Mouse (Mus musculus): ENCODE measurements around the gene Klf6.

Gene Klf6

GRCm38 (mm10) chr13:5861157-5862002 is at the start of gene Klf6:
Klf6 (plus strand) TSS chr13:5861482.
- DNase-seq (ENCODE audit: low spot score in 2 of 2), result peak; percentile 99 to 100

DNA sequence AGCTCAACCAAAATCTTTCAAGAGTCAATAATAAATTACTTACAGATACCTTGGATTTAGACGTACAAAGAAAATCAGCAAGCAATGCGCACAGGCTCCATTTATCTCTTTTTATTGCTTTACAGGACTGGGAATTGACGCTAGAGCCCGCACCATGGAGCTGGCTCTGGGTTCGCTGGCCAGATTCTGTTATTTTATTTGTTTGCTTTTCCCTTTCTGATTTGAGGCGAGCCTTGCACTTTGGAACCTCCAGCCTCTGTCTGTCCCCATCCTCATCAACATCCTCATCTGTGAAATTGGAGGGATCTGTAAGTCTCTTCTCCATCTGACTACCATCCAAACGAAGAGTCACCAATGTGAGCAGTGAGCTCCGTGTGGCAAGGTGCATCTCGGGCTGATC is 47.8 kb upstream of the Klf6 start:
- no peak for DNase-seq (ENCODE audit: low spot score in 2 of 2)

- no peak for DNase-seq (ENCODE audit: low spot score in 2 of 2)
Measured at GRCm38 (mm10) chr13:5817250-5817649, 44.0 kb upstream of the Klf6 start.

DNA sequence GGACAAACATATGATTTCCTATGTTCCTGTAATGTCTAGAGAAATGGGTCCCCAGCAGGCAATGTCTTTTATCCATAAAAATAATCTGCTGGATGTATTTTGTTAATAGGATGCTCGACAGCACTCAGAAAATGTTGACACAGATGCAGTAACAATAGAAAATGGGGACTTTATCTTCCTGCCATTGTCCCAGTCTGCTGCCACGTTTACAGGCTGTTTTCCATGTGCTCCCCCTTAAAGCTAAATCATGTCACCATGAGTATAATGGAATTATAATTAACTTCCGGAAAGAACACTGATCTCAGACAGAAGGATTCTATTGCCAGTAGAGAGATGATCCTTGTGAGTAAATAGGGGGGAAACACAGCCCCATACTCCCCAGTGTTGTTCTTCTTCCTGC is 42.1 kb upstream of the Klf6 start:
- DNase-seq (ENCODE audit: low spot score in 2 of 2), result no peak

- no peak for DNase-seq (ENCODE audit: low spot score in 2 of 2)
Measured at GRCm38 (mm10) chr13:5822586-5822985, 38.7 kb upstream of the Klf6 start.

GRCm38 (mm10) chr13:5823150-5823549 is 38.1 kb upstream of the Klf6 start:
- DNase-seq (ENCODE audit: low spot score in 2 of 2), result no peak

GRCm38 (mm10) chr13:5824189-5824815 is 37.0 kb upstream of the Klf6 start:
- DNase-seq (ENCODE audit: low spot score in 2 of 2), result no peak

- no peak for DNase-seq (ENCODE audit: low spot score in 2 of 2)
Measured at GRCm38 (mm10) chr13:5826170-5826827, 35.0 kb upstream of the Klf6 start.

- DNase-seq (ENCODE audit: low spot score in 2 of 2), result no peak
Measured at GRCm38 (mm10) chr13:5831976-5832375, 29.3 kb upstream of the Klf6 start.

DNA sequence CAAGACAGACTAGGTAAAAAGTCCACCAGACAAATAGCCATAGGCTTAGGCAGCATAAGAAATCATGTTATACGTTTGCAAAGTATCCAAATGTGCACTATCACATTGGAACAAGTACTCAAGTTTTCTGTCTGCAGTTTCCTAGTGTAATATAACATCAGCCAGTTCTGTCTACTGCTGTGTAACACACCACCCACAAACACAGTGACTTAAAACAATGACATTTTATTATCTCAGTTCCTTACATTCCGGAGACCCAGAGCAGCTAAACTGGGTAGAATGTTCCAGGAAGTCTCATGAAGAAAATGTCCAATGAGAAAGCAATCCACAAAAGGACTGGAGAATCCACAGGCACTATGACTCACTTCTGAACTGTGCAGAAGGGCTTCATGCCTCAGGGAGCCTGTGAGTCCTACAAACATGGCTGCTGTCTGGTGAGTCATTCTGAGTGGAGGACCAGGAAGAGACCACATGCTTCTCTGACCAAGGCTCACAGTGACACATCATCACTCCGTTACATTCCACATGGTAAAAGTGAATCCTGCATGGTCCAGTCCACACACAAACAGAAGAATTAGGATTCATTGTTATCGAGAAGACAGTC is 24.0 kb upstream of the Klf6 start:
- peak in 1 of 2 experiments; percentile 3 for DNase-seq (ENCODE audit: low spot score in 2 of 2)

- no peak for DNase-seq (ENCODE audit: low spot score in 2 of 2)
Measured at GRCm38 (mm10) chr13:5841418-5841817, 19.9 kb upstream of the Klf6 start.

- DNase-seq (ENCODE audit: low spot score in 2 of 2), result no peak
Measured at GRCm38 (mm10) chr13:5842911-5843310, 18.4 kb upstream of the Klf6 start.

- no peak for DNase-seq (ENCODE audit: low spot score in 2 of 2)
Measured at GRCm38 (mm10) chr13:5843829-5844228, 17.5 kb upstream of the Klf6 start.

DNA sequence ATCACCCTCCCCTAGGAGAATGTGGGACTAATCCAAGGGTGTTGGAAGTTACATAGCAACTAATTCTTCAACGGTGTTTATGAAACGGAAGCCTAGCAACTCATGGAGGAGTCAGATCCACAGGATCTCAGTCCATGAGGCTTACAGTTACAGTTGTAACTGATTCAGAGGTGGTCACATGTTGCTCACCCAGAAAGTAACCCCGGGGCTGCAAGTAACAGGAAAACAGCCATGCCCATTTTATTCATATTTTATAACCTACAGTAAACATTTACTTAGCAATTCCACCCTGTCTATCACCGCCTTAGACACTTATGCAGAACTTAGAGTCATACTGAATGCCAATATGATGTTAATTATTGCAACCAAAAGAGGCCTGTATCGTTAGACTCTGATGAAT is 16.9 kb upstream of the Klf6 start:
- DNase-seq (ENCODE audit: low spot score in 2 of 2), result no peak

GRCm38 (mm10) chr13:5845161-5845590 is 16.1 kb upstream of the Klf6 start:
- no peak for DNase-seq (ENCODE audit: low spot score in 2 of 2)

DNA sequence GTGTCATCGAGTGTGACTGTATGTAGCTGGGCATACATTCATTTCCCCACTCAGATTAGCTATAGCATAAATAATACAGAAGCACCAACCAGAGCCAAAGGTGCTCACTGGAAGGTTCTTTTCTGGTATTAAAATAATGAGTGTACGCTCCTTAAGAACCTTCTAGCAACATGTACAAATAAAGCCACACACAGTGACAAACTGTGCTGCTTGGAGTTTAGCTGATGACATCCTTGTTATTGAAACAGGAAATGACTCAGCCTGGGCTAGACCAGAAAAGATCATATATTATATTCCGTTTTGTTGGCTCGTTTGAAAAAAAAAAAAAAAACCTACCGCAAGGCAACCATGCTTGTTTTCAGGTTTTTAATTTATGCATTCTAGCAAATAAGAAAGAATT is 15.7 kb upstream of the Klf6 start:
- DNase-seq (ENCODE audit: low spot score in 2 of 2), result no peak

GRCm38 (mm10) chr13:5846860-5847259 is 14.4 kb upstream of the Klf6 start:
- DNase-seq (ENCODE audit: low spot score in 2 of 2), result no peak

- DNase-seq (ENCODE audit: low spot score in 2 of 2), result no peak
Measured at GRCm38 (mm10) chr13:5847736-5848135, 13.5 kb upstream of the Klf6 start.

DNA sequence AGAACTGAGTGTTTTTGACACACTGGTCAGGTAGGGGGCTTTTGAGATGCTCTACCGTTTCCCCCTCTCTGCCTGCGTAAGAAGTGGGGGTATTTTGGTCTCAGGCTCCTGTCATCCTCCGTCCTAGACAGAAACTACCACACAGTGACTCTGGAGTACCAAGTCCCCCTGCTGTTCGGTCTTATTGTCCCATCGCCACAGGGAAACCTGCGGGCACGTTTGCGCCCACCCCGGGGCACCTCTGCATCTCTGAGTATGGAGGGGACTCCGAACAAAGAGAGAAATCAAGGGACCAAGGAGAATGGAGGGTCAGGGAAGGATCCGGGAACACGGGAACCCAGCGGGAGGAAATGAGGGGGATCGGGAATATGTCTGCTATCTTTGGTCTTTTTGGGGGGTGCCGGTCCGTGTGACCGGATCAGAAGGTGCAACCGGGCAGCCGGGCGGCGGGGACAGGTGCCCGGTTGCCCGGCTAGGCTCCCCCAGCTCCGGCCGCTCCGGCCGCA is 578 bp upstream of the Klf6 start:
- peak in 1 of 2 experiments; percentile 27 for DNase-seq (ENCODE audit: low spot score in 2 of 2)

- peak; percentile 28 to 40 for DNase-seq (ENCODE audit: low spot score in 2 of 2)
Measured at GRCm38 (mm10) chr13:5862003-5862625, 832 bp downstream of the Klf6 start.

GRCm38 (mm10) chr13:5862626-5863407 is 1.5 kb downstream of the Klf6 start:
- DNase-seq (ENCODE audit: low spot score in 2 of 2), result peak in 1 of 2 experiments; percentile 15
